Mouse (Mus musculus) small intestine, adult 2 months (tissue): Measurements from ENCODE around the gene Slc6a17. TPM values are rescaled to one million over a fixed set of nuclear protein-coding genes. Genes with fewer than 3 reads are reported as not detected.

Experiments used
- H3K27ac ChIP-seq: fragments of 200-500 bp; 2 replicates; pipeline ENCODE4 v1.5.1; 2012; ENCODE audit warnings: low read depth, low read length, control low read depth, inconsistent platforms; ENCODE audit not compliant: insufficient read depth
- H3K27me3 ChIP-seq: fragments of 200-500 bp; 2 replicates; pipeline ENCODE4 v1.6.1; 2012; ENCODE audit warnings: mild to moderate bottlenecking, moderate library complexity, low read length, inconsistent platforms; ENCODE audit not compliant: control insufficient read depth, insufficient read depth
- H3K36me3 ChIP-seq: fragments of 200-500 bp; 2 replicates; pipeline ENCODE4 v1.6.1; 2012; ENCODE audit warnings: mild to moderate bottlenecking, low read length, control low read depth, inconsistent platforms; ENCODE audit not compliant: control insufficient read depth, insufficient read depth
- H3K4me1 ChIP-seq: fragments of 200-500 bp; 2 replicates; pipeline ENCODE4 v1.6.1; 2012; ENCODE audit warnings: low read length, inconsistent platforms, mixed read lengths; ENCODE audit not compliant: control insufficient read depth, insufficient read depth, insufficient read length
- H3K4me3 ChIP-seq: fragments of 200-500 bp; 2 replicates; pipeline ENCODE4 v1.5.1; 2012; ENCODE audit warnings: low read depth, mild to moderate bottlenecking, control low read depth, inconsistent platforms, low read length, moderate library complexity
- CTCF ChIP-seq: fragments of 200-500 bp; IDR thresholded peaks from 2 replicates; pipeline ENCODE4 v1.5.1; 2012; ENCODE audit warnings: low read depth, mild to moderate bottlenecking, control low read depth, inconsistent platforms, low read length, moderate library complexity, mixed read lengths; ENCODE audit not compliant: insufficient replicate concordance, insufficient read length; ENCODE audit errors: extremely low read depth
- POLR2A ChIP-seq: fragments of 200-500 bp; IDR thresholded peaks from 2 replicates; pipeline ENCODE4 v1.6.1; 2012; ENCODE audit warnings: low read depth, mild to moderate bottlenecking, control low read depth, inconsistent platforms, low read length, moderate library complexity
- WGBS: fragments of 180-500 bp; shearing (Covaris S2); methylation state at CpG from one replicate; pipeline ENCODE4 v1.1.7; 2018; 5-methylcytosine and 5-hydroxymethylcytosine counted together
- polyA plus RNA-seq: library from polyadenylated mRNA; depleted of rRNA; stranded (reverse); fragments of >200 nt; gene quantifications from 2 replicates; pipeline ENCODE4 v1.2.3, GENCODE M21; 2012

Gene Slc6a17
- polyA plus RNA-seq, 1 experiment = 1.6 TPM

GRCm38 (mm10) chr3:107537504-107537889 lies 19.7 kb upstream of the Slc6a17 start:
- Histone ChIP-seq H3K4me1 (no peaks in the 10 kb centered on the region), H3K27me3 (peaks cover 4% of the 10 kb centered on the region; the same call in 1 of the 2 replicates), H3K36me3 (no peaks in the 10 kb centered on the region), H3K4me3 (no peak overlapping the region), H3K27ac (no peak overlapping the region)
- no peak for TF ChIP-seq CTCF
- no peak for TF ChIP-seq POLR2A
- 40% methylated on average over 8 of the region's 8 CpGs for WGBS

- Histone ChIP-seq H3K27ac (no peak overlapping the region), H3K27me3 (peaks cover 4% of the 10 kb centered on the region; the same call in 1 of the 2 replicates), H3K4me3 (no peak overlapping the region), H3K4me1 (no peaks in the 10 kb centered on the region), H3K36me3 (no peaks in the 10 kb centered on the region)
- 8% methylated on average over 17 of the region's 17 CpGs for WGBS
- no peak for TF ChIP-seq CTCF
These were observed 19.1 kb upstream of the Slc6a17 start for GRCm38 (mm10) chr3:107536810-107537503.

GRCm38 (mm10) chr3:107534951-107535350 lies 17.1 kb upstream of the Slc6a17 start:
- H3K27me3 ChIP-seq = peaks cover 4% of the 10 kb centered on the region; the same call in 1 of the 2 replicates
- H3K27ac ChIP-seq = no peak overlapping the region
- H3K4me1 ChIP-seq = no peaks in the 10 kb centered on the region
- 83% methylated on average over 7 of the region's 7 CpGs for WGBS
- no peak for TF ChIP-seq CTCF
- TF ChIP-seq POLR2A = no peak
- no peaks in the 10 kb centered on the region for H3K36me3 ChIP-seq
- no peak overlapping the region for H3K4me3 ChIP-seq

GRCm38 (mm10) chr3:107533532-107533931 lies 15.7 kb upstream of the Slc6a17 start:
- WGBS = 73% methylated on average over 4 of the region's 4 CpGs
- Histone ChIP-seq H3K4me1 (no peaks in the 10 kb centered on the region), H3K27me3 (peaks cover 8% of the 10 kb centered on the region; the same call in 1 of the 2 replicates), H3K4me3 (no peak overlapping the region), H3K36me3 (no peaks in the 10 kb centered on the region), H3K27ac (no peak overlapping the region)
- TF ChIP-seq POLR2A = no peak
- TF ChIP-seq CTCF = no peak

- no peak overlapping the region for H3K4me3 ChIP-seq
- H3K27ac ChIP-seq = no peak overlapping the region
- TF ChIP-seq CTCF = no peak
- 0 out of 2 replicates have a peak, but pooled peaks cover 3% of the 10 kb centered on the region for H3K27me3 ChIP-seq
- H3K36me3 ChIP-seq = no peaks in the 10 kb centered on the region
- H3K4me1 ChIP-seq = no peaks in the 10 kb centered on the region
- 69% methylated on average over 5 of the region's 5 CpGs for WGBS
These were observed 12.8 kb upstream of the Slc6a17 start for GRCm38 (mm10) chr3:107530581-107530980.

GRCm38 (mm10) chr3:107529182-107529581 lies 11.4 kb upstream of the Slc6a17 start:
- Histone ChIP-seq H3K27me3 (0 out of 2 replicates have a peak, but pooled peaks cover 3% of the 10 kb centered on the region), H3K4me3 (no peak overlapping the region), H3K36me3 (no peaks in the 10 kb centered on the region), H3K4me1 (no peaks in the 10 kb centered on the region), H3K27ac (no peak overlapping the region)
- TF ChIP-seq CTCF (no peak), POLR2A (no peak)
- 62% methylated on average over 5 of the region's 5 CpGs for WGBS

- Histone ChIP-seq H3K27me3 (0 out of 2 replicates have a peak, but pooled peaks cover 3% of the 10 kb centered on the region), H3K36me3 (no peaks in the 10 kb centered on the region), H3K4me3 (no peak overlapping the region), H3K4me1 (no peaks in the 10 kb centered on the region), H3K27ac (no peak overlapping the region)
- TF ChIP-seq POLR2A (no peak), CTCF (no peak)
- WGBS = 15% methylated on average over 9 of the region's 9 CpGs
These were observed 10.7 kb upstream of the Slc6a17 start for GRCm38 (mm10) chr3:107528401-107529118.
